Mouse (Mus musculus) limb, embryonic 13.5 days (tissue): ENCODE results near the gene Anapc7. TPM values are rescaled to one million over a fixed set of nuclear protein-coding genes. Genes with fewer than 3 reads are reported as not detected.
"Not testable (repeated sequence)": the region's sequence is repeated elsewhere in the genome, so short reads cannot be mapped to it uniquely, and the experiment has no call there.

Source experiments
- ATAC-seq: fragments of 200-750 bp; cut with Nextera tagmentation; 2 replicates; pipeline ENCODE4 v1.8.0; 2017; ENCODE audit warnings: low read depth, moderate number of reproducible peaks, moderate TSS enrichment; ENCODE audit not compliant: low FRiP score
- H3K27ac ChIP-seq: fragments of 300-500 bp; sonication (generic); 2 replicates; pipeline ENCODE4 v1.5.1; 2015; ENCODE audit warnings: inconsistent platforms, mild to moderate bottlenecking, moderate library complexity
- H3K27me3 ChIP-seq: fragments of 300-500 bp; sonication (generic); 2 replicates; pipeline ENCODE4 v1.6.1; 2015; ENCODE audit warnings: mild to moderate bottlenecking, inconsistent platforms
- H3K36me3 ChIP-seq: fragments of 300-500 bp; sonication (generic); 2 replicates; pipeline ENCODE4 v1.6.1; 2015; ENCODE audit warnings: inconsistent platforms, mild to moderate bottlenecking, moderate library complexity
- H3K4me1 ChIP-seq: fragments of 300-500 bp; sonication (generic); 2 replicates; pipeline ENCODE4 v1.6.1; 2015; ENCODE audit warnings: inconsistent platforms
- H3K4me2 ChIP-seq: fragments of 300-500 bp; sonication (generic); replicated peaks from 2 replicates; pipeline ENCODE4 v1.6.1; 2015; ENCODE audit warnings: inconsistent platforms, mild to moderate bottlenecking, moderate library complexity
- H3K4me3 ChIP-seq: fragments of 300-500 bp; sonication (generic); 2 replicates; pipeline ENCODE4 v1.5.1; 2015; ENCODE audit warnings: moderate library complexity, mild to moderate bottlenecking, inconsistent platforms
- H3K9ac ChIP-seq: fragments of 300-500 bp; sonication (generic); 2 replicates; pipeline ENCODE4 v1.6.1; 2015; ENCODE audit warnings: mild to moderate bottlenecking, inconsistent platforms
- H3K9me3 ChIP-seq: fragments of 300-500 bp; sonication (generic); 2 replicates; pipeline ENCODE4 v1.6.1; 2016; ENCODE audit warnings: inconsistent platforms
- WGBS: fragments of 180-500 bp; shearing (Covaris S2); methylation state at CpG from one replicate; pipeline ENCODE4 v1.1.7; 2015; 5-methylcytosine and 5-hydroxymethylcytosine counted together
- polyA plus RNA-seq: library from polyadenylated mRNA; unstranded; fragments of >200 nt; fragmentation: Nextera tagmentation; extraction: Ambion mirVana; gene quantifications from 2 replicates; pipeline ENCODE4 v1.2.1, GENCODE M21; 2015

Anapc7 gene
- polyA plus RNA-seq, 1 experiment from 2014 or later = 56.2 TPM

- WGBS = 87% methylated on average over 5 of the region's 5 CpGs
- H3K9me3 ChIP-seq, H3K4me3 ChIP-seq, H3K4me1 ChIP-seq, H3K4me2 ChIP-seq, ATAC-seq, H3K9ac ChIP-seq, H3K27ac ChIP-seq, H3K27me3 ChIP-seq: not testable (repeated sequence)
- peaks cover 90% of the 10 kb centered on the region for H3K36me3 ChIP-seq
Measured at GRCm38 (mm10) chr5:122486243-122486642, 64.8 kb downstream of the Anapc7 start.

GRCm38 (mm10) chr5:122487825-122488224 is 66.3 kb downstream of the Anapc7 start:
- H3K27ac ChIP-seq = no peak overlapping the region
- no peak for ATAC-seq
- peaks cover 87% of the 10 kb centered on the region for H3K36me3 ChIP-seq
- H3K9me3 ChIP-seq = no peaks in the 10 kb centered on the region
- WGBS = 94% methylated on average over 6 of the region's 6 CpGs
- H3K4me1 ChIP-seq = no peaks in the 10 kb centered on the region
- H3K9ac ChIP-seq = no peak overlapping the region
- no peaks in the 10 kb centered on the region for H3K27me3 ChIP-seq
- H3K4me2 ChIP-seq = no peak overlapping the region
- no peak overlapping the region for H3K4me3 ChIP-seq

GRCm38 (mm10) chr5:122490148-122490547 is 68.7 kb downstream of the Anapc7 start:
- H3K36me3 ChIP-seq = peaks cover 85% of the 10 kb centered on the region

GRCm38 (mm10) chr5:122491385-122491784 is 69.9 kb downstream of the Anapc7 start:
- no peak overlapping the region for H3K27ac ChIP-seq
- H3K9me3 ChIP-seq = no peaks in the 10 kb centered on the region
- ATAC-seq = no peak
- H3K9ac ChIP-seq = no peak overlapping the region
- H3K27me3 ChIP-seq = no peaks in the 10 kb centered on the region
- peaks cover 9% of the 10 kb centered on the region; the same call in 1 of the 2 replicates for H3K4me1 ChIP-seq
- H3K4me2 ChIP-seq = no peak overlapping the region
- 88% methylated on average over 10 of the region's 10 CpGs for WGBS
- H3K4me3 ChIP-seq = no peak overlapping the region
- peaks cover 85% of the 10 kb centered on the region for H3K36me3 ChIP-seq

More at GRCm38 (mm10) chr5:122490148-122490547, 68.7 kb downstream of the Anapc7 start:
- H3K4me2 ChIP-seq = no peak overlapping the region
- H3K9me3 ChIP-seq = no peaks in the 10 kb centered on the region
- no peak overlapping the region for H3K27ac ChIP-seq
- no peak for ATAC-seq
- 94% methylated on average over 2 of the region's 2 CpGs for WGBS
- H3K27me3 ChIP-seq = no peaks in the 10 kb centered on the region
- no peak overlapping the region for H3K4me3 ChIP-seq
- no peak overlapping the region for H3K9ac ChIP-seq
- H3K4me1 ChIP-seq = peaks cover 9% of the 10 kb centered on the region; the same call in 1 of the 2 replicates

GRCm38 (mm10) chr5:122493035-122493434 is 71.5 kb downstream of the Anapc7 start:
- 89% methylated on average over 2 of the region's 2 CpGs for WGBS
- Histone ChIP-seq H3K9ac (no peak overlapping the region), H3K4me1 (peaks cover 19% of the 10 kb centered on the region), H3K36me3 (peaks cover 84% of the 10 kb centered on the region), H3K4me3 (no peak overlapping the region), H3K9me3 (no peaks in the 10 kb centered on the region), H3K4me2 (no peak overlapping the region), H3K27me3 (no peaks in the 10 kb centered on the region), H3K27ac (no peak overlapping the region)
- ATAC-seq = no peak

- WGBS = 42% methylated on average over 1 of the region's 1 CpGs
- H3K36me3 ChIP-seq = peaks cover 73% of the 10 kb centered on the region
- H3K4me1 ChIP-seq = peaks cover 29% of the 10 kb centered on the region
- H3K4me2 ChIP-seq = no peak overlapping the region
- no peak overlapping the region for H3K4me3 ChIP-seq
- no peak overlapping the region for H3K9ac ChIP-seq
- no peak for ATAC-seq
- no peak overlapping the region for H3K27ac ChIP-seq
- H3K9me3 ChIP-seq = no peaks in the 10 kb centered on the region
- no peaks in the 10 kb centered on the region for H3K27me3 ChIP-seq
Measured at GRCm38 (mm10) chr5:122494449-122494848, 73.0 kb downstream of the Anapc7 start.

Other genes with a start within 250 kb of the Anapc7 start
- gene Hvcn1, start 214.9 kb upstream of the Anapc7 start, polyA plus RNA-seq = 9.6 and 9.8 TPM in 2 replicates
- 5.7 and 5.8 TPM in 2 replicates for gene Tctn1, start 157.2 kb upstream of the Anapc7 start, polyA plus RNA-seq
- 8.5 and 8.8 TPM in 2 replicates for gene Pptc7, start 137.3 kb upstream of the Anapc7 start, polyA plus RNA-seq
- gene Rad9b, start 67.5 kb upstream of the Anapc7 start, polyA plus RNA-seq = 17.1 TPM in 2 replicates
- gene Vps29, start 67.3 kb upstream of the Anapc7 start, polyA plus RNA-seq = 185 and 193 TPM in 2 replicates
- 78.2 and 81.9 TPM in 2 replicates for gene Gpn3, start 49.8 kb upstream of the Anapc7 start, polyA plus RNA-seq
- gene Fam216a, start 49.3 kb upstream of the Anapc7 start, polyA plus RNA-seq = 85.3 and 89.6 TPM in 2 replicates
- gene Arpc3, start 29.8 kb upstream of the Anapc7 start, polyA plus RNA-seq = 99.4 and 106 TPM in 2 replicates
- 27.0 and 28.3 TPM in 2 replicates for gene Atp2a2, start 80.5 kb downstream of the Anapc7 start, polyA plus RNA-seq
- 48.7 and 50.7 TPM in 2 replicates for gene Ift81, start 192.8 kb downstream of the Anapc7 start, polyA plus RNA-seq
- gene P2rx7, start 222.2 kb downstream of the Anapc7 start, polyA plus RNA-seq = 1.2 TPM in 2 replicates